Mouse (Mus musculus): ENCODE results near the gene Ribc2. TPM values are rescaled to one million over a fixed set of nuclear protein-coding genes. Genes with fewer than 3 reads are reported as not detected.

Gene Ribc2
- 0.83 and 1.3 TPM in 2 replicates for polyA plus RNA-seq (2015; fragmentation: Nextera tagmentation; extraction: Ambion mirVana)

GRCm38 (mm10) chr15:85131275-85132192, at the start of gene Ribc2, which contains the start of gene Smc1b:
Gene Ribc2 (plus strand): TSS chr15:85132078.
Gene Smc1b (minus strand): TSS chr15:85131964.
- no peaks in the 10 kb centered on the region for H3K9me3 ChIP-seq
- 31% methylated on average over 56 of the region's 58 CpGs for WGBS
- peak within 1 kb of the TSS; percentile 59 for H3K9ac ChIP-seq
- H3K4me2 ChIP-seq (replicated peaks) = peak within 1 kb of the TSS; percentile 70
- H3K4me1 ChIP-seq = peaks cover 9% of the 10 kb centered on the region
- peaks cover 10% of the 10 kb centered on the region; the same call in 1 of the 2 replicates for H3K27me3 ChIP-seq
- H3K36me3 ChIP-seq = no peaks in the 10 kb centered on the region
- no peak within 1 kb of the TSS for H3K27ac ChIP-seq
- peak; percentile 44; the same call in 1 of the 2 replicates for ATAC-seq (ENCODE audit: low FRiP score, low read depth)
- peak within 1 kb of the TSS; percentile 45 for H3K4me3 ChIP-seq

GRCm38 (mm10) chr15:85085641-85086040, 46.2 kb upstream of the Ribc2 start:
- no peak overlapping the region for H3K4me3 ChIP-seq
- H3K9me3 ChIP-seq = no peaks in the 10 kb centered on the region
- no peak overlapping the region for H3K9ac ChIP-seq
- H3K36me3 ChIP-seq = no peaks in the 10 kb centered on the region
- ATAC-seq (ENCODE audit: low FRiP score, low read depth) = no peak
- no peaks in the 10 kb centered on the region for H3K27me3 ChIP-seq
- H3K4me2 ChIP-seq (replicated peaks) = no peak overlapping the region
- H3K4me1 ChIP-seq = no peaks in the 10 kb centered on the region
- WGBS = 52% methylated on average over 1 of the region's 1 CpGs
- H3K27ac ChIP-seq = no peak overlapping the region

GRCm38 (mm10) chr15:85132193-85132520, 279 bp downstream of the Ribc2 start:
- Histone ChIP-seq H3K4me3 (peak overlapping the region; percentile 45), H3K27ac (no peak overlapping the region), H3K27me3 (peaks cover 10% of the 10 kb centered on the region; the same call in 1 of the 2 replicates), H3K4me2 (replicated peaks) (peak overlapping the region; percentile 70), H3K9me3 (no peaks in the 10 kb centered on the region), H3K9ac (peak overlapping the region; percentile 59), H3K4me1 (peaks cover 9% of the 10 kb centered on the region), H3K36me3 (no peaks in the 10 kb centered on the region)
- ATAC-seq (ENCODE audit: low FRiP score, low read depth) = no peak
- 17% methylated on average over 10 of the region's 10 CpGs for WGBS

- Histone ChIP-seq H3K4me2 (replicated peaks) (no peak overlapping the region), H3K9ac (no peak overlapping the region), H3K27me3 (peaks cover 10% of the 10 kb centered on the region; the same call in 1 of the 2 replicates), H3K4me3 (no peak overlapping the region), H3K4me1 (peaks cover 9% of the 10 kb centered on the region), H3K9me3 (no peaks in the 10 kb centered on the region), H3K36me3 (no peaks in the 10 kb centered on the region), H3K27ac (no peak overlapping the region)
- WGBS = 45% methylated on average over 9 of the region's 9 CpGs
- ATAC-seq (ENCODE audit: low FRiP score, low read depth) = no peak
These were observed 3.3 kb downstream of the Ribc2 start for GRCm38 (mm10) chr15:85135143-85135542.

- Histone ChIP-seq H3K27ac (no peak overlapping the region), H3K9ac (no peak overlapping the region), H3K9me3 (no peaks in the 10 kb centered on the region), H3K36me3 (no peaks in the 10 kb centered on the region), H3K4me3 (no peak overlapping the region), H3K27me3 (no peaks in the 10 kb centered on the region), H3K4me1 (no peaks in the 10 kb centered on the region), H3K4me2 (replicated peaks) (no peak overlapping the region)
- ATAC-seq (ENCODE audit: low FRiP score, low read depth) = no peak
- 88% methylated on average over 10 of the region's 10 CpGs for WGBS
These were observed 9.4 kb downstream of the Ribc2 start for GRCm38 (mm10) chr15:85141290-85141689.

- 68% methylated on average over 2 of the region's 2 CpGs for WGBS
These were observed 10.6 kb downstream of the Ribc2 start for GRCm38 (mm10) chr15:85142441-85142840.

GRCm38 (mm10) chr15:85143161-85143560, 11.3 kb downstream of the Ribc2 start:
- H3K4me1 ChIP-seq = no peaks in the 10 kb centered on the region
- H3K9me3 ChIP-seq = no peaks in the 10 kb centered on the region
- H3K4me3 ChIP-seq = no peak overlapping the region
- no peak overlapping the region for H3K4me2 ChIP-seq (replicated peaks)
- H3K36me3 ChIP-seq = no peaks in the 10 kb centered on the region
- H3K27me3 ChIP-seq = no peaks in the 10 kb centered on the region
- no peak overlapping the region for H3K27ac ChIP-seq
- no peak overlapping the region for H3K9ac ChIP-seq
- ATAC-seq (ENCODE audit: low FRiP score, low read depth) = no peak
- 90% methylated on average over 11 of the region's 11 CpGs for WGBS

More at GRCm38 (mm10) chr15:85142441-85142840, 10.6 kb downstream of the Ribc2 start:
- no peak overlapping the region for H3K4me2 ChIP-seq (replicated peaks)
- H3K27ac ChIP-seq = no peak overlapping the region
- H3K9me3 ChIP-seq = no peaks in the 10 kb centered on the region
- no peaks in the 10 kb centered on the region for H3K27me3 ChIP-seq
- no peak overlapping the region for H3K4me3 ChIP-seq
- no peaks in the 10 kb centered on the region for H3K36me3 ChIP-seq
- no peak for ATAC-seq (ENCODE audit: low FRiP score, low read depth)
- no peak overlapping the region for H3K9ac ChIP-seq
- no peaks in the 10 kb centered on the region for H3K4me1 ChIP-seq

- no peak overlapping the region for H3K4me3 ChIP-seq
- H3K4me1 ChIP-seq = no peaks in the 10 kb centered on the region
- H3K9me3 ChIP-seq = no peaks in the 10 kb centered on the region
- H3K27me3 ChIP-seq = no peaks in the 10 kb centered on the region
- no peak overlapping the region for H3K27ac ChIP-seq
- no peak overlapping the region for H3K4me2 ChIP-seq (replicated peaks)
- no peaks in the 10 kb centered on the region for H3K36me3 ChIP-seq
- WGBS = 94% methylated on average over 1 of the region's 1 CpGs
- ATAC-seq (ENCODE audit: low FRiP score, low read depth) = no peak
- no peak overlapping the region for H3K9ac ChIP-seq
These were observed 11.9 kb downstream of the Ribc2 start for GRCm38 (mm10) chr15:85143747-85144146.

GRCm38 (mm10) chr15:85144249-85144648, 12.4 kb downstream of the Ribc2 start:
- Histone ChIP-seq H3K4me2 (replicated peaks) (no peak overlapping the region), H3K27ac (no peak overlapping the region), H3K27me3 (no peaks in the 10 kb centered on the region), H3K36me3 (no peaks in the 10 kb centered on the region), H3K9me3 (no peaks in the 10 kb centered on the region), H3K4me3 (no peak overlapping the region), H3K4me1 (no peaks in the 10 kb centered on the region), H3K9ac (no peak overlapping the region)
- no peak for ATAC-seq (ENCODE audit: low FRiP score, low read depth)
- 86% methylated on average over 5 of the region's 5 CpGs for WGBS

- no peak overlapping the region for H3K4me3 ChIP-seq
- peaks cover 16% of the 10 kb centered on the region for H3K4me1 ChIP-seq
- no peak overlapping the region for H3K9ac ChIP-seq
- H3K27me3 ChIP-seq = no peaks in the 10 kb centered on the region
- H3K36me3 ChIP-seq = no peaks in the 10 kb centered on the region
- no peaks in the 10 kb centered on the region for H3K9me3 ChIP-seq
- WGBS = 27% methylated on average over 13 of the region's 13 CpGs
- peak; percentile 76 for ATAC-seq (ENCODE audit: low FRiP score, low read depth)
- H3K4me2 ChIP-seq (replicated peaks) = no peak overlapping the region
- no peak overlapping the region for H3K27ac ChIP-seq
These were observed 19.6 kb downstream of the Ribc2 start for GRCm38 (mm10) chr15:85151433-85151918.

- Histone ChIP-seq H3K27ac (no peak overlapping the region), H3K4me3 (no peak overlapping the region), H3K36me3 (no peaks in the 10 kb centered on the region), H3K4me1 (peaks cover 18% of the 10 kb centered on the region), H3K4me2 (replicated peaks) (no peak overlapping the region), H3K9ac (no peak overlapping the region), H3K27me3 (no peaks in the 10 kb centered on the region), H3K9me3 (no peaks in the 10 kb centered on the region)
- WGBS = 72% methylated on average over 3 of the region's 3 CpGs
- ATAC-seq (ENCODE audit: low FRiP score, low read depth) = no peak
These were observed 20.7 kb downstream of the Ribc2 start for GRCm38 (mm10) chr15:85152577-85152976.

- no peak overlapping the region for H3K4me3 ChIP-seq
- 93% methylated on average over 3 of the region's 3 CpGs for WGBS
- H3K4me2 ChIP-seq (replicated peaks) = no peak overlapping the region
- no peaks in the 10 kb centered on the region for H3K27me3 ChIP-seq
- H3K4me1 ChIP-seq = peaks cover 18% of the 10 kb centered on the region
- H3K36me3 ChIP-seq = no peaks in the 10 kb centered on the region
- ATAC-seq (ENCODE audit: low FRiP score, low read depth) = no peak
- no peak overlapping the region for H3K27ac ChIP-seq
- no peak overlapping the region for H3K9ac ChIP-seq
- no peaks in the 10 kb centered on the region for H3K9me3 ChIP-seq
These were observed 22.2 kb downstream of the Ribc2 start for GRCm38 (mm10) chr15:85154091-85154490.
